Mouse (Mus musculus) CH12.LX (cell line): ENCODE measurements around the gene Pvr. TPM values are rescaled to one million over a fixed set of nuclear protein-coding genes. Genes with fewer than 3 reads are reported as not detected.
A peak's percentile ranks its signal among the peaks of the same experiment; 100 is the strongest.

Source experiments
- DNase-seq: peaks from one replicate; pipeline ENCODE4 v3.0.0-alpha.2; 2013; ENCODE audit errors: extremely low read depth
- H3K27ac ChIP-seq: 2 replicates; pipeline ENCODE4 v1.5.1; 2012; ENCODE audit warnings: low read depth, mild to moderate bottlenecking, control low read depth, moderate library complexity; ENCODE audit not compliant: insufficient read depth
- H3K27me3 ChIP-seq: replicated peaks from 2 replicates; pipeline ENCODE3; 2012; ENCODE audit warnings: inconsistent platforms
- H3K36me3 ChIP-seq, 2 experiments: replicated peaks in 1 of 2; 2 replicates each; pipeline versions ENCODE3 to v1.6.1; 2012; ENCODE audit warnings: inconsistent platforms in 1 of 2, low read length in 1 of 2, mild to moderate bottlenecking in 1 of 2, mixed read lengths in 1 of 2, moderate library complexity in 1 of 2; ENCODE audit not compliant: control insufficient read depth in 1 of 2, insufficient read depth in 1 of 2
- H3K4me1 ChIP-seq, 2 experiments: 2 replicates each; pipeline ENCODE4 v1.6.1; 2012; ENCODE audit warnings: inconsistent platforms in 1 of 2, moderate library complexity in 1 of 2; ENCODE audit not compliant: insufficient read depth in 2 of 2, control insufficient read depth in 1 of 2
- H3K4me2 ChIP-seq: 2 replicates; pipeline ENCODE4 v1.6.1; 2012; ENCODE audit warnings: low read depth, mild to moderate bottlenecking, control low read depth; ENCODE audit not compliant: poor library complexity, insufficient read depth, severe bottlenecking
- H3K4me3 ChIP-seq, 3 experiments: fragments of 150-350 bp in 1 of 3; sonication (generic) in 1 of 3; replicated peaks in 1 of 3; 2 replicates each; pipeline versions ENCODE3 to v1.5.1; 2011 to 2012; ENCODE audit warnings: low read depth in 2 of 3, low read length in 2 of 3, mild to moderate bottlenecking in 2 of 3, moderate library complexity in 2 of 3, control low read depth in 1 of 3, improper control_type of control experiment in 1 of 3, inconsistent platforms in 1 of 3, mixed read lengths in 1 of 3; ENCODE audit not compliant: poor library complexity in 1 of 3
- H3K79me2 ChIP-seq: replicated peaks from 2 replicates; pipeline ENCODE4 v1.6.1; 2012; ENCODE audit warnings: mild to moderate bottlenecking, moderate library complexity; ENCODE audit not compliant: control insufficient read depth, poor library complexity, insufficient read depth, severe bottlenecking; ENCODE audit errors: extremely low read depth
- H3K9ac ChIP-seq: 2 replicates; pipeline ENCODE4 v1.6.1; 2012; ENCODE audit warnings: low read depth, mild to moderate bottlenecking, control low read depth, moderate library complexity; ENCODE audit not compliant: insufficient read depth
- H3K9me3 ChIP-seq: replicated peaks from 2 replicates; pipeline ENCODE3; 2012; ENCODE audit warnings: low read length, inconsistent platforms, mixed read lengths
- BHLHE40 ChIP-seq: IDR thresholded peaks from 2 replicates; pipeline ENCODE4 v1.6.1; 2011; ENCODE audit warnings: mild to moderate bottlenecking, low read depth, low read length, improper control_type of control experiment
- CHD2 ChIP-seq: IDR thresholded peaks from 2 replicates; pipeline ENCODE4 v1.6.1; 2011; ENCODE audit warnings: low read length, improper control_type of control experiment
- CTCF ChIP-seq, 2 experiments: IDR thresholded peaks in 1 of 2; conservative IDR thresholded peaks in 1 of 2; 2 replicates each; pipeline ENCODE4 v1.5.1; 2011 to 2012; ENCODE audit warnings: low read depth in 2 of 2, low read length in 2 of 2, improper control_type of control experiment in 1 of 2, inconsistent platforms in 1 of 2, mild to moderate bottlenecking in 1 of 2, moderate library complexity in 1 of 2
- ELF1 ChIP-seq: IDR thresholded peaks from 2 replicates; pipeline ENCODE4 v1.6.1; 2014; ENCODE audit warnings: low read depth, mild to moderate bottlenecking, inconsistent platforms, low read length, improper control_type of control experiment
- EP300 ChIP-seq: IDR thresholded peaks from 2 replicates; pipeline ENCODE4 v1.6.1; 2011; ENCODE audit warnings: low read length, improper control_type of control experiment
- ETS1 ChIP-seq: conservative IDR thresholded peaks from 2 replicates; pipeline ENCODE4 v1.6.1; 2012; ENCODE audit warnings: low read depth, mild to moderate bottlenecking, inconsistent platforms, low read length, improper control_type of control experiment, moderate library complexity
- GABPA ChIP-seq: IDR thresholded peaks from 2 replicates; pipeline ENCODE4 v1.6.1; 2012; ENCODE audit warnings: low read depth, low read length, improper control_type of control experiment, inconsistent platforms; ENCODE audit not compliant: insufficient replicate concordance
- IRF4 ChIP-seq: IDR thresholded peaks from 2 replicates; pipeline ENCODE4 v1.6.1; 2014; ENCODE audit warnings: low read depth, mild to moderate bottlenecking, inconsistent platforms, low read length, improper control_type of control experiment
- JUN ChIP-seq: IDR thresholded peaks from 2 replicates; pipeline ENCODE4 v1.6.1; 2011; ENCODE audit warnings: low read depth, mild to moderate bottlenecking, low read length, improper control_type of control experiment, moderate library complexity; ENCODE audit not compliant: insufficient read depth
- JUND ChIP-seq: conservative IDR thresholded peaks from 2 replicates; pipeline ENCODE4 v1.6.1; 2011; ENCODE audit warnings: low read depth, low read length, improper control_type of control experiment
- MAFK ChIP-seq: IDR thresholded peaks from 2 replicates; pipeline ENCODE4 v1.6.1; 2011; ENCODE audit warnings: low read length, improper control_type of control experiment; ENCODE audit not compliant: insufficient replicate concordance
- MEF2A ChIP-seq: IDR thresholded peaks from 2 replicates; pipeline ENCODE4 v1.6.1; 2014; ENCODE audit warnings: low read depth, mild to moderate bottlenecking, inconsistent platforms, low read length, improper control_type of control experiment, borderline replicate concordance
- MXI1 ChIP-seq: IDR thresholded peaks from 2 replicates; pipeline ENCODE4 v1.6.1; 2011; ENCODE audit warnings: mild to moderate bottlenecking, low read depth, low read length, improper control_type of control experiment
- MYC ChIP-seq: IDR thresholded peaks from 2 replicates; pipeline ENCODE4 v1.6.1; 2011; ENCODE audit warnings: low read depth, mild to moderate bottlenecking, improper control_type of control experiment, low read length
- NELFE ChIP-seq: IDR thresholded peaks from 2 replicates; pipeline ENCODE4 v1.6.1; 2011; ENCODE audit warnings: low read depth, low read length, improper control_type of control experiment
- NRF1 ChIP-seq: IDR thresholded peaks from 2 replicates; pipeline ENCODE4 v1.6.1; 2014; ENCODE audit warnings: low read depth, mild to moderate bottlenecking, inconsistent platforms, low read length, improper control_type of control experiment, moderate library complexity
- PAX5 ChIP-seq: IDR thresholded peaks from 2 replicates; pipeline ENCODE4 v1.6.1; 2012; ENCODE audit warnings: low read length, inconsistent platforms, mixed read lengths
- POLR2A ChIP-seq: IDR thresholded peaks from 2 replicates; pipeline ENCODE4 v1.6.1; 2011; ENCODE audit warnings: low read depth, mild to moderate bottlenecking, improper control_type of control experiment, low read length
- POLR2AphosphoS2 ChIP-seq: IDR thresholded peaks from 2 replicates; pipeline ENCODE4 v1.6.1; 2011; ENCODE audit warnings: low read depth, low read length, improper control_type of control experiment
- RAD21 ChIP-seq: IDR thresholded peaks from 2 replicates; pipeline ENCODE4 v1.6.1; 2011; ENCODE audit warnings: low read depth, mild to moderate bottlenecking, low read length, improper control_type of control experiment, moderate library complexity
- SIN3A ChIP-seq: IDR thresholded peaks from 2 replicates; pipeline ENCODE4 v1.6.1; 2012; ENCODE audit warnings: low read length, improper control_type of control experiment, inconsistent platforms
- SMC3 ChIP-seq: IDR thresholded peaks from 2 replicates; pipeline ENCODE4 v1.6.1; 2011; ENCODE audit warnings: low read depth, low read length, improper control_type of control experiment
- TCF12 ChIP-seq: IDR thresholded peaks from 2 replicates; pipeline ENCODE4 v1.6.1; 2014; ENCODE audit warnings: low read depth, mild to moderate bottlenecking, inconsistent platforms, low read length, improper control_type of control experiment
- USF1 ChIP-seq: IDR thresholded peaks from 2 replicates; pipeline ENCODE4 v1.6.1; 2014; ENCODE audit warnings: low read depth, mild to moderate bottlenecking, inconsistent platforms, low read length, improper control_type of control experiment
- USF2 ChIP-seq: conservative IDR thresholded peaks from 2 replicates; pipeline ENCODE4 v1.6.1; 2011; ENCODE audit warnings: low read depth, low read length, improper control_type of control experiment
- ZC3H11A ChIP-seq: IDR thresholded peaks from 2 replicates; pipeline ENCODE4 v1.6.1; 2012; ENCODE audit warnings: low read depth, mild to moderate bottlenecking, inconsistent platforms, low read length, improper control_type of control experiment
- ZKSCAN1 ChIP-seq: IDR thresholded peaks from 2 replicates; pipeline ENCODE4 v1.6.1; 2012; ENCODE audit warnings: low read depth, inconsistent platforms, low read length, improper control_type of control experiment, borderline replicate concordance
- dilution Hi-C: fragments of 300-500 bp; cut with MboI; formaldehyde crosslinking; loops from 2 replicates; pipeline ENCODE4 v1.14.3; 2020; ENCODE audit warnings: low sequenced_read_pairs; ENCODE audit not compliant: extremely low pct_unique_long_range_greater_than_20kb, extremely low pct_ligation_motif_present
- in situ Hi-C: fragments of 300-500 bp; cut with MboI; formaldehyde crosslinking; loops from 3 replicates; pipeline ENCODE4 v1.14.3; 2019; ENCODE audit warnings: low sequenced_read_pairs, low pct_ligation_motif_present, low pct_unique_long_range_greater_than_20kb, mixed read lengths
- polyA plus RNA-seq: library from polyadenylated mRNA; unstranded; fragments of >175 nt; gene quantifications from 2 replicates; pipeline ENCODE4 v1.2.1, GENCODE M21; 2012; ENCODE audit warnings: low read depth; ENCODE audit not compliant: insufficient read length
- total RNA-seq, 2 experiments: library from RNA; depleted of rRNA; stranded (reverse); fragments of 300-350 nt in 1 of 2; fragments of >200 nt in 1 of 2; gene quantifications; 2 replicates each; pipeline ENCODE4 v1.2.3; 2012 to 2014

Pvr gene
- total and polyA plus RNA-seq, 3 experiments = 12.7 to 15.0 (median 13.2) TPM

DNA sequence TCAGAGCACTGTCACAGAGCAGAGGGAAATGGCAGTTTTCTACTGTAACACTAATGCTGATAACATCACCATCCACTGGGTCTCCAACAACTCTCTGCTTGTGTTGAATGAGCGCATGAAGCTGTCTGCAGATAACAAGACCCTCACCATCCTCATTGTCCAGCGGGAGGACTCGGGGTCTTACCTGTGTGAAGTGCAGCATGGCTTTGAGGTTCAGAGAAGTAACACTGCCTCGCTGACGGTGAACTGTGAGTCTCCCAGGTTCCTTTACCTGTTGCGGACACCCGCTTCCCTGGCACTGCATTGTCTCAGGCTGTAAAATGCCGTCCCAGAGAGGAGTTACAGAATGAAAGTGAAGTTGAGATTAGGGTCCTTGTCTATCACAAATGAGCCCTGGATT, 49.2 kb upstream of the Pvr start:
- Histone ChIP-seq H3K27ac (no peak overlapping the region), H3K27me3 (peaks cover 35% of the 10 kb centered on the region), H3K9ac (no peak overlapping the region), H3K4me1 (no peaks in the 10 kb centered on the region), H3K36me3 (peaks cover 0 to 46% of the 10 kb centered on the region in 2 experiments), H3K79me2 (no peaks in the 10 kb centered on the region), H3K9me3 (peaks cover 15% of the 10 kb centered on the region), H3K4me3 (no peak overlapping the region), H3K4me2 (no peak overlapping the region)
- in situ Hi-C loops = no loop called here
- dilution Hi-C loops = no loop called here
- no peak for TF ChIP-seq JUND
- no peak for TF ChIP-seq MEF2A
- no peak for TF ChIP-seq ETS1
- no peak for TF ChIP-seq GABPA
- no peak for TF ChIP-seq USF1
- no peak for TF ChIP-seq POLR2A
- no peak for TF ChIP-seq ZKSCAN1
- TF ChIP-seq SIN3A = no peak
- no peak for TF ChIP-seq SMC3
- TF ChIP-seq BHLHE40 = no peak
- no peak for TF ChIP-seq MAFK
- TF ChIP-seq NRF1 = no peak
- TF ChIP-seq MXI1 = no peak
- TF ChIP-seq IRF4 = no peak
- no peak for TF ChIP-seq ELF1
- TF ChIP-seq TCF12 = no peak
- no peak for TF ChIP-seq EP300
- no peak for TF ChIP-seq PAX5
- no peak for TF ChIP-seq MYC
- no peak for DNase-seq

DNA sequence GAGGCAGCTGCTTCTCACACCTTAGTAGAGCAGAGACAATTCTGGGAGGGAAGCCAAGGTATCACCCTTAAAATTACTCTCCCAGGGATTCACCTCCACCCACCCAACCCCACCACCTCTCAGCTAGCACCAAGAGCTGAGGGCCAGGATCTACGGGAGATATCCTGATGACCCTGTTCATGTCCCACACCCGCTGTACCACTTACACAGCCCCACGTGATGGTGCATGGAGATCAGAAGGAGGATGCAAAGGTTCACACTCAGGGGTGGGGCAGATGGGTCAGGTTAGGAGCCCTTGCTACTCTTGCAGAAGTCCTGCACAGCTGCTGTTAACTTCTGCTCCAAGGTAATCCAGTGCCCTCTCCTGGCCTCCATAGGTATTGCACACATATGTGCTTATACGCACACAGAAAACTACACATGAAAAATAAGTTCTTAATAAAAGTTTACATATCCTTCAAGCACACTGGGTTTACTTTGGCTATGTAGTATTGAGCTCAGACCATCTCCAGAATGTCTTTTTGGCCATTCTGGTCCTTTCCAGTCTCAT, 48.7 kb upstream of the Pvr start:
- Histone ChIP-seq H3K9ac (no peak overlapping the region), H3K4me2 (no peak overlapping the region), H3K36me3 (peaks cover 0 to 41% of the 10 kb centered on the region in 2 experiments), H3K4me1 (0 out of 4 replicates have a peak, but pooled peaks cover 0 to 4% of the 10 kb centered on the region in 2 experiments), H3K9me3 (peaks cover 15% of the 10 kb centered on the region), H3K27ac (no peak overlapping the region), H3K79me2 (no peaks in the 10 kb centered on the region), H3K27me3 (peaks cover 35% of the 10 kb centered on the region), H3K4me3 (no peak overlapping the region)
- TF ChIP-seq USF2 (no peak), CHD2 (no peak), JUN (no peak), ZC3H11A (no peak), NRF1 (no peak), POLR2AphosphoS2 (no peak), USF1 (no peak), PAX5 (no peak), IRF4 (no peak), TCF12 (no peak), MXI1 (no peak), RAD21 (peak; percentile 8), BHLHE40 (no peak), CTCF (conservative IDR thresholded peaks at IDR 0.05 in 1 of 2, IDR thresholded peaks at IDR 0.05 in 1 of 2; ENCODE audit: low read depth in 2 of 2, low read length in 2 of 2) (peak; percentile 25 to 35; a peak in 2 of 4 replicates), NELFE (no peak)
- dilution Hi-C loops = no loop called here
- in situ Hi-C loops = no loop called here
- DNase-seq = peak; percentile 10
